Mouse (Mus musculus): ENCODE results near the gene Iqck. TPM values are rescaled to one million over a fixed set of nuclear protein-coding genes. Genes with fewer than 3 reads are reported as not detected.
A peak's percentile ranks its signal among the peaks of the same experiment; 100 is the strongest.

The Iqck gene
- total RNA-seq, 2 experiments from 2014 or later: 0.10 to 0.59 TPM

DNA sequence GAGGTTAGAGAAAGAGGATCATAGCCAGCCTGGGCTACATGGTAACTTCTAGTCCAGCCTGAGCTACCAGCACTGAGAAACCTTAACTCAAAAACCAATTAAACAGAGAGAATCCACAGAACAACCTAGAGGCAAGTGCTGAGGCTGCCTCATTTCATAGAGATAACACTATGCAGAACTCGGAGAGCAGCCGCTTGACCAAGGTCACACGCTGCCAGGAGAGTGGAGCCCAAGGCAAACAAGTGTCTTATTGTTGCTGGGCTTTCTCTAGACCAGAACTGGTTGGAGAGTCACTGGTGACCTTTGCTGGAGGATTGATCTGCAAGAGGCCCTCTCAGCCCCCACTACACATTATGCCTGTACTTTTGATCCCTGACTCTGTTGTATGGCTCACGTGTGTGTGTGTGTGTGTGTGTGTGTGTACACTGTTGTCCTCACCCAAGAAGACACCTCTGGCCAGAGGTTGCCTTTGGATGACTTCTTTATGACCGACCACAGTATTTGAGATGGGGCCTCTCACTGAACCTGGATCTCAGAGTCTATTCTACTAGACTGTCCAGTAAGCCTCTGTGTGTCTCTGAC is 133.8 kb downstream of the Iqck start:
- no peak for DNase-seq

DNA sequence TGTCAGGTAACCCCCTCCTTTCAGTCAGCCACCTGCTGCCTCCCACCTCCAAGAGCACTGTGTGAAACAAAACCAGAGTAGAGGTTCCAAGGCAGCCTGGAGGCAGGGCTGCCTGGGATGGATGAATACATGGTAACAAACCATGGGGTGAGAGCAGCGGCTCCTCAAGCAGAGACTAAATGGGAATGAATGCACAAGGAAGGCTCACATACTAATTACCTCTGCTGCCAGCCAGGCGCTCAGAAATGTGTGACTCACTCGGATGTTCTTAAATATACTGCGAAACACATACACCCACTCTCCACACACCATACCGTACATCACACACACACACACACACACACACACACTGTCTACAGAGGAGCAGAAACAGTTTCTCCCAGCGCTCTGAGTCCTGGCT is 134.7 kb downstream of the Iqck start:
- no peak for DNase-seq

DNA sequence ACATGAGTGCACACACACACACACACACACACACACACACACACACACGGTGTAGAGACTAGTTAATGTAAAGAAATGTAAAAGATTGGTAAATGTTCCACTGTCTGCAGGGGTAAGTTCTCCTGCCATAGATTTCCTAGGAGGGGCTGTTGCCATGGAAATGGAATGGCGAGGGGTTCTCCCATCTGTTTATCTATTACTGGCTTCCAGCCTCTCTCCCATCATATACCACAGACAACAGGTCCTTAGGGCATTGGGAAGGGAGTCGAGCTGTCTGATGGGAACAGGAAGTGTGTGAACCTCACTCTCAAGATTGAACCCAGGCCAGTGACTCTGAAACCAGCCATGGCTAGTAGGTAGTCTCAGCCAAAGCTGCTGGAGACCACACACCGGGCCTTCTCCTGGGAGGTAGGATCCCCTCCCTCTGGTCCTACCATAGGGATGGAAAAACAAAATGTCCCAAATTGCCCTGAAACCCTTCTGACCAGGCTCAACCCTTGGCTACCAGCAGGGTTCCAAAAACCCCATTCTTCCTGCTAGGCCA is 135.9 kb downstream of the Iqck start:
- peak in 1 of 2 experiments; percentile 24 for DNase-seq

DNA sequence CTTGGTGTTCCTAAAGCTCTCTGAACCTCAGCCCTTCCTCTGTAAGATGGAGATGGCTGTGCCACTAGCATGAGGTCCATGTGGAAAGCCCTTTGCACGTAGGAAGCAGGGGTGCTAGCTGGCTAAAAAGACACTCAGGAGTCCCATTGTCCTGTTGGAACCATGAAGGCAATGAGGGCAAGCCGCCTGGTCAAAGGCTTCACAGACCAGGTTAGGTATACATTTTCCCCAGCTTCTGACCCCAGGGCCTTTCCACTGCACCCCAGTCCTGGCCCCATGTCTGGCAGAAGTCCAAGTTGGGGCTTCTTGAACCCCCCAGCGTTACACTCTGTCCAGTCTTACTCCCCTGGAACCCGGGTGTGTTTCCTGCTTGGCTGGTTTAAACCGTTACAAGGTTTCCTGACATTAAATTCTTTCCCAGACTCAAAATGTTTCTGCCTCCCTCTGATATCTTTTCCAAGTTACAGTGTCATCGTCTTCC is 136.6 kb downstream of the Iqck start:
- no peak for DNase-seq

DNA sequence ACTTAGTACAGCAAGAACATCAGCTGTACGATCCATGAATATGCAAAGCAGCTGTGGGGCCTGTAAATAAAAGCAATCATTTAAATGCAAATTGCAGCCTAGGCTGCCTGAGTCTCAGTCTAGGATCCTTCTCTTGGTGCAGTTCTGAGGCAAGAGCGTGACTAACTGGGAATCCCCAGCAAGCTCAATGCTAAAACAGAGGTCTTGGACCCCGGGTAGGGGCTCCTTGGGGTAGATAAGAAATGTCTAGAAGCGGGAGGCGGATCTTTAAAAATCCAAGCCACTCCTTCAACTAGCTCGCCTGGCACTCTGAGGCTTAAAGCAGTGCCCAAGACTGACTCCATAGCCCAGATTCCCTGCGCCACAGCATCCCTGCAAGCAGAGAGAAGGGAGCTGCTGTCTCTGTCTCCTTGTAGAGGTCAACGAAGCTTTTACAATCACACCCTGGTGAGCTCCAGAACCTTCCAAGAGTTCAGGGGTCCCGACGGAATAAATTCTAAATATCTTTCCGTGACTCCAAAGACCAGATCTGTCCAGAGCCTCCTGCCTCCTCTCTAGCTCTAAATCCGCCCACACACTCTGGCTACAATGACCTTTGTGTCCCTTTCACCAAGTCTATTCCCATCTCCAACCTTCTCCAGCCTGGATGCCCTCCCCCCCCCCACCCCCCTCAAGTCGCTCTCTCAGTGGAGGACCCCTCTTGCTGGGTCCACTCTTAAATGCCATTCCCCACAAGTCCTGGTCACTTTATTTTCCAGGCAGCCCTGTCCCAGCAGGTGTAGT is 137.3 kb downstream of the Iqck start:
- no peak for DNase-seq

DNA sequence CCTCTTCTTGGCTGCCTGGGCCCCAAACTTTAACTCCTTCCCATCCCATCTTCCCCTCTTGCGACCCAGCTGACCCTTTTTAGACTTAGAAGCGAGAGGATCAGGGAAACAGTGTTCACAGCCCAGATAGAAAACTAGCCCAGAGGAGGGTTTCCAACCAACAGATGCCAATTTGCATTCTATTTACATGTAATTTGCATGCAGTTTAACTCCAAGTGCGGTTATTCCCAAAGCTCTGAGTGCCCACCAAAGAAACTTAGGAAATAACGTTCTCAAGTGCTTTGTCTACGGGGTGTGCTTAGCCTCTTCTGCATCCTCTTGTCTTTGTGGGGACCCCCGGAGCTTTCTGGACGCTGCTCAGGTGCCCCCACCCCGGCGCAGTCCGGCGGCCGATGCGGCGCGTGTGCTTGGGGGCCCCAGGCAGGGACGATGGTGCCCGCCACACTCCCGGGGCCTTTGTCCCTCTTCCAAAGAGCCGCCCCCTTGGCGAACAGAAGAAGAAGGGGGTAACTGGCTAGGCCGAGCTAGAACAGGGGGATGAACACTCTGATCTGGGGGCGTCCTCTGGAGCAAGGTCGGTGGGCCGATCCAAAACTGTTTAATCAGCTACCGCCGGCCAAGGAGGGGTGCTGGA is 138.2 kb downstream of the Iqck start:
- peak; percentile 20 to 36 for DNase-seq

DNA sequence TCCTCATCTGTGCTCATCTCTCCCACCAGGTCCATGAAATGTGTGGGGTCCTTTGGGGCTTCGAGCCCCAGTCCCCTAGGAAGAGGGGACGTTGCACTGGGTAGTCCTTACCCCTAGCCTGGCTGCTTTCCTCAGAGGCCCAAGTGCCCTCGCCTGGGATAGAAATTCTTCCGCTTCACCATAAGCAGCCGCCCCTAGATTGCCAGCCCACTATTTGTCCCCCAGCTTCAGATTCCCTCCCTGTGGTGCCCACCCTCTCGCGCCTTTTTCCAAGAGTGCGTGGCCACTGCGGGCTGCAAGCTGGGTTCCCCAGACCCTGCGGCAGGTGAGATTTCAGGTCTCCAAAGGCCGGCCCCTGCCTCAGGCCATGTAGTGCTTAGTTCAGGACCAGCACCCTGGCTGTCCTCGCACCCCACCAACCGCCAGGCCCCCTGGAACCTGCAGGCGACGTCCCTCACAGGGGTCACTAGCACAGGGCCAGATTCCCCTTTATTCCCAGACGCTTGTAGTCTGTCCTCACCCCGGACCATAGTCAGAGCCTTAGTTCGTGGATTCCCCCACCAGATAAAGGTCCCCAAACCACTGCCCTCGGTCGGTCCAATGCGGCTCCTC is 138.8 kb downstream of the Iqck start:
- peak; percentile 22 to 59 for DNase-seq

DNA sequence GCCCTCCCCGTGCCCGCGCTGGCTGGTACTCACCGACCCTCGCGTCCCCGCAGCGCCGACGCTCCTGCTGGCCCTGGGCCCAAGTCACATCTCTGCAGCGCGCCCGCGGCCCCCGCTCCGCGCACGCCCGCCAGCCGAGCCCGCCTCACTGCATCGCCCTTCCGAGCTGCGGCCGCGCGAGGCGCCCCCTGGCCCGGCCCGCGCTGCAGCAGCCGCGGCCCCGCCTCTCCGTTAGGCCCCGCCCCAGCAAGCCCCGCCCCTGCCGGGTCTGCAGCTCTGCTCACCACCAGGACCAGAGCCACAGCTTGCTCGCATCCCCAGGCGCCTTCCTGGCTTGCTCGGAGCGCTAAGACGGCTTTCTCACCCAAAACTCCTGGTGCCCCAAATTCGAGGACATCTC is 139.5 kb downstream of the Iqck start, which contains the start of gene Gprc5b:
TSS of gene Gprc5b (minus strand) at position 205 of the 400 bp plus-strand sequence.
- DNase-seq: peak; percentile 92 to 93

DNA sequence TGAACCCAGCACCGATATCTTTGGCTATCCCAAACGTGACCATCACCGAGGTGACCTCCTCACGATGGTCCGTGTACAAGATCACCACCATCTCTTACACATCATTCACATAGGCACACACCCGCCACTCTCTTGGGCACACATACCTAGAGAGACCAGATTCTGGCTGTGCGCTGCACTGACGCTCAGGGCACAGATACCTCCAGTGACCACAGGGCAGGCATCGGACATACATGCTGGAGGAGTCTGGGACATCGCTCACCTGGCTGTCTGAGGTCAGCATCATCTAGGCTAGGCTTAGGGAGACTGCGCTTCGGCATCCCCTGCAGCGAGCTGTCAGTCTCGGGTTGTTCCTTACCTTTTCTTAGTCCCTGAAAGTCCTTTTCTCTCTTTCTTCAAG is 140.1 kb downstream of the Iqck start:
- DNase-seq: peak in 1 of 2 experiments; percentile 47

DNA sequence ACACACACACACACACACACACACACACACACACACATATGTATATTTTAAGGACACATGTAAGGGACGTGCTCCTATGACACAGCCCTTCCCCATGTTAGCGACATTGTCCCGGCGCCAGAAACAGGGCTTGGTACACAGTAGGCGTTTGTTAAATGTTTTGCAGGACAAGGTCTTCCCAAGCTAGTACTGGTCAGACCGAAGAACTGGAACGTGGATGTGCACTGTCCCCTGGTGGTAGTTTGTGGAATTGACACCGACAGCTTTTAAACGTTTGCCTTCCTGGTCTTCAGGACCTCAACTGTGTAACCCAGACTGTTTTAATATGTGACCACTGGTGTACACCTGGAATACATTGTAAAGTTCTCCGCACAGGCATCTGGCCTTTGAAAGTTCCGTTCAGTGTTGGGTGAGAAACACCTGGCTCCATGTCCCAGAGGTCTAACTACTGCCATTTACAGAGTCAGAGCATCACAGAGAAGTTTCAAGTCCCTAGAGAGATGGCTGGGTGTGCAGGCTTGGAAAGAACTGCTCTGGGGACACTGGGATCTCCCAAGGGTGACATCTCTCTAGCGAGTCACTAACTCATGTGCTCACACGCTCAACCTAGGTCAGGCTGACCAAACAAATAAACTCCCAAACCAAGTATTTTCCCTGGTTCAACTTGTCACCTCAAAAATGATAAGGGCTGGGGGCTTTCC is 140.7 kb downstream of the Iqck start:
- peak; percentile 85 to 90 for DNase-seq

DNA sequence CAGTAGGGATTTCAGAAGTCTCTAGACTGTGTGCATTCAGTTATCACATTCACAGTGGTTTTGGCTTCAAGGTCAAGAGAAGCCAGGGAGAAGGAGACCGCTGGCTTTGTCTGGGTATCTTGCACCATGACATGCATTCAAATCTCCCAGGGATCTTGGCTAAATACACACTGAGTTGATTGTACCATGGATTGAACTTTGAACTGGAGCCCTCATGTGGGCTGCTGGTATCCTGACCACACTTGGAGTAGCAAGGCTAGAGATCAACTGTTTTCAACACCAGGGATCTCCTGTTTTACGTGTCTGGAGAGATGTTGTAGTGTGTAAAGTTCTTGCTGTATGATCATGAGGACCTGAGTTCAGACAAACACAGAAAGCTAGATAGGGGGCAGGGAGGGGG is 144.3 kb downstream of the Iqck start:
- no peak for DNase-seq

DNA sequence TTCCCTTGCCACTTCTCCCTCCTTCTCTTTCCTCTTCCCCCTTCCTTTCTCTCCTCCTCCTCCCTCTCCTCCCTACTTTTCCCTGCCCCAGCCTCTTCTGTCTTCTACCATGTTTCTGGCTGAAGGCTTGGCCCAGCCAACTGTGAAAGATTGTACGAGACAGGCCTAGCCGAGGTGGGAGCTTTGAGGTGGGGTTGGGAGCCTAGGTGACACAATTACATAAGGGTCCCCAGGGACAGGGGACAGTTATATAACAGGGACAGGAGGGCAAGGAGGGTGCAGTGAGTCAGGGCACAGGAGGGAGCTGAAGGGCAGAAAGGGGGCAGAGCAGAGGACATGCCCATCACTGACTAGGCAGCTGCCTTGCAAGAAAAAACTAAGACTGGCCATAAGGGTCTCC is 146.4 kb downstream of the Iqck start:
- no peak for DNase-seq

DNA sequence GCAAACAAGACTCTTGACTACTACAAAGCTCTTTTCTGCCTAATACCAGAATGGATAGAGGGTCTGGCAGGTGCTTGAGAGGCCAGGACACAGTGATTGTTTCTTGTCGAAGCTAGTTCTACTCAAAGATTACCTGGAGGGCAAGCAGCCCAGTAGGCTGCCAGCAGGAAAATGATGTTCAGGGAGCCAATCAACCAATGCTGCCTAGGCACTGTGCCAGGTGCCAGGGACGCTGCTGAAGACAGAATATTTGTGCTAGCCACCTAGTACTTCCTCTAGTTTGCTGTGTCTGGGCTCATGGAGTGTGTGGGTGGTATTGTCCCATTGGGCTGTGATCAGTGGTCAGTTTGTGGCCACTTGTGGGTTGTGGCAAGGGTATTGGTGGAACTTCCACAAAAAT is 146.9 kb downstream of the Iqck start:
- DNase-seq: no peak

DNA sequence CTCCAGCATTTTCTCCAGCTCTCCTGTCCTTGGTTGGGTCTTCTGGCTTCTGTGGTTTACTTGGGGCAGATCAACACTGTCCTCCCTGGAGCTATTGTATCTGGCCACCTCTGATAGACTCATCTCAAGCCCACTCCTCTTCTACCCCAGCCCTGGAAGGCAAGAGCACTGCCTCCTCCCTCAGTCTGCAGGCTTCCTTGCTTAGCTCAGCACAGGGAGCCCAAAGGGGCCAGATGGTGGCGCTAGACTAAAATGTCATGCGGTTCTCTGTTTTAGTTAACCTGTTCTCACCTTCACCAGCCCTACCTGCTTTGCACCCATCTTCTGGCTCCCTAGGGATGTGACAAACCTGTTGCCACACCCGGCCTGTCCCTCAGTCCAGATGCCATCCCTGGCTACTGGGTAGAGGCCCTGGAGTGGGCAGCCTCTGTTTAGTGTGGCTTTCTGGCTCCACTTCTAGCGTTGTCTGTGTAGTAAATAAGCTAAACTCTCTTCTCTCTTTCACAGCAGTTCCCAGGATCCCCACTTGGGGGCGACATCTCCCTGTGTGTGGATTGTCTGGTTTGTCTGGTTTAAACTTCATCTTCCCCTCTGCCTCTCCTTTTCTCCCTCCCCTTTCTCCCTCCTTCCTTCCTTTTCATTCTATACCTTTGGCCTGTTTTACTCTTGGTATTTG is 155.4 kb downstream of the Iqck start:
- peak; percentile 25 to 87 for DNase-seq

DNA sequence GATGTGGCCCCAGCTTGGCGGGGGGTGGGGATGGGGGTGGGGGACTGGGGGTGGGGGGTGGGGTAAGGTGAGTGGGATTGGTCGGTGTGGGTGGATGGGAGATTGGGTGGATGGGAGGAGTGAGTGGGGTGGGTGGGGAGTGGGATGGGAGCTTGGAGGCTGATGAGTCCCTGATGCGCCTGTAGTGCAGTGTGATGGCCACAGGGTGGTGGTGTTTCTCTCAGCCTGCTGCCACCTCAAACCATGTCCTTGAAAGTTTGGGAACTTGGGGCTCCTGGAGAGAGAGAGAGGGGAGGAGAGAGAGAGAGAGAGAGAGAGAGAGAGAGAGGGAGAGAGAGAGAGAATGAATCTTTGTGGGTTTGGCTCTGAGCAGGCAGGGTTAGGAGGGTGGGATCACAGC is 160.2 kb downstream of the Iqck start:
- peak in 1 of 2 experiments; percentile 19 for DNase-seq

DNA sequence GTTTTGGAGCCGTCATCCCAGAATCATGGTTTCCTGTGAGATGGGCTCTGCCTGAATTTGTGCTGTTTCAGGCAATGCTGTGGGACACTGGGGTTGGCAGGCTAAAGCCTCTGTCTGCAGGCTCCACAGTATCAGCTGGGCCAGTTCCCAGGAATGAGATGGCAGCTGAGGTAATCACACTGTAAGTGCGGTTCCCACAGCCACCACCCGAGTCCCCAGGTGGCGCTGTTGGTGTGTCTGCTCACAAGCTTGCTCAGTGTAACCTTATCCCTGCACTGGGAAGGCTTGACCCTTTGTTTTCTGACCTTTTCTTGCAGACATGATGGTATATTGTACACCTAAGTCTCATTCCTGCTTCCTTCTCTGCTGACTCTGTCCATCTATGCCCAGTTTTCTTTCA is 164.0 kb downstream of the Iqck start:
- peak; percentile 49 to 54 for DNase-seq

Other genes starting within 250 kb of the Iqck start
- 10 to 100 TPM; 32.3 to 37.5 TPM for gene Gde1, start 150.0 kb upstream of the Iqck start, total RNA-seq (2021)
- 1 to 10 TPM; 1.2 to 1.9 TPM for gene Ccp110, start 143.2 kb upstream of the Iqck start, total RNA-seq (2021)
- 10 to 100 TPM; 21.2 to 24.8 TPM for gene Vps35l, start 115.5 kb upstream of the Iqck start, total RNA-seq (2021)
- 10 to 100 TPM; 12.3 to 12.6 TPM for gene Knop1, start 502 bp downstream of the Iqck start, total RNA-seq (2021)
- 10 to 100 TPM; 10.5 to 13.7 TPM for gene Gprc5b, start 139.5 kb downstream of the Iqck start, total RNA-seq (2021)